Mouse (Mus musculus) layer of hippocampus, postnatal 14 days (tissue): ENCODE measurements around the gene Otud4. TPM values are rescaled to one million over a fixed set of nuclear protein-coding genes. Genes with fewer than 3 reads are reported as not detected.

Experiments
- total RNA-seq, 2 experiments: library from RNA; stranded (reverse); gene quantifications; 2 replicates each; pipeline ENCODE4 v1.2.3; 2021

The Otud4 gene
- total RNA-seq, 2 experiments from 2014 or later = 40.0 to 45.1 TPM

Other genes starting within 250 kb of the Otud4 start
- gene Smad1, start 240.1 kb upstream of the Otud4 start, total RNA-seq = 10 to 100 TPM; 25.9 to 29.2 TPM
- gene Abce1, start 72.1 kb downstream of the Otud4 start, total RNA-seq = 10 to 100 TPM; 75.5 to 78.5 TPM
- 10 to 100 TPM in 1 of 2 experiments, 1 to 10 TPM in 1; 8.9 to 12.2 TPM for gene Anapc10, start 72.2 kb downstream of the Otud4 start, total RNA-seq